Mouse (Mus musculus): ENCODE results near the gene Tmem217. TPM values are rescaled to one million over a fixed set of nuclear protein-coding genes. Genes with fewer than 3 reads are reported as not detected.

The Tmem217 gene
- polyA plus RNA-seq (2012; fragmentation: generic; extraction: Trizol), result not detected

DNA sequence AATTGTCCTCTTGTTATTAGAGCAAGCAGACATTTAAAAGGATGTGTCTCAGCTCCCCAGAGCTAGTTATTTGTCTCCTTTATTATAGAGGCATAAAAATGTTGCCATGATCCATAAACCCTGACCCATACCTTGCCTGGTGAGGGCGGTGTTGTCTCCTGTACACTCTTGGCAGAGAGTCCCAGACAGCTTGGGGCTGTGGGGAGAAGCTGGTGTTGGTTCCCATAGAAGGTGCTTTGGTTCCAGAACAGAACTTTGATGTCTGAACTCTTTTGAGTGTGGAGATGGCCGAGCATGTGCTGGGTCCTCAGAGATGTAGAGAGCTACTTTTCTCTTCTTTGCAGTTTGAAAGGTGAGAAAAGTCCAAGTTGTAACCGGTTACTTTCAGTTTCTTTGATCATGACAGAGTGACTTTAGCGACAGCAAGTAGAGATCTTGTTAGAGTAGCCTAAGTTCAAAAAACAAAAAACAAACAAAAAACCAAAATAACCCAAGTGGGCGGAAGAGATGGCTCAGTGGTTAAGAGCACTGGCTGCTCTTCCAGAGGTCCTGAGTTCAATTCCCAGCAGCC lies at the start of gene Tmem217:
Gene Tmem217, minus strand, starts transcription at position 224 of the 571 bp plus-strand sequence.
- Histone ChIP-seq H3K27me3 (ENCODE audit: control insufficient read depth, insufficient read depth, insufficient read length) (no peaks in the 10 kb centered on the region), H3K4me2 (ENCODE audit: low read depth) (peak within 1 kb of the TSS; percentile 92), H3K36me3 (ENCODE audit: control insufficient read depth, insufficient read depth) (no peaks in the 10 kb centered on the region), H3K79me2 (ENCODE audit: control insufficient read depth, insufficient read depth) (peaks cover 21% of the 10 kb centered on the region), H3ac (ENCODE audit: control insufficient read depth, insufficient read length) (no peak within 1 kb of the TSS), H3K4me3 (peak within 1 kb of the TSS; percentile 73)
- no peak for TF ChIP-seq CEBPB (IDR thresholded peaks at IDR 0.05; ENCODE audit: insufficient read depth, poor library complexity, severe bottlenecking)
- TF ChIP-seq MYOG (IDR thresholded peaks at IDR 0.05; ENCODE audit: control insufficient read depth in 1 of 3, insufficient read depth in 1 of 3, insufficient read length in 2 of 3, low read depth in 2 of 3), result no peak
- TF ChIP-seq TCF3 (IDR thresholded peaks at IDR 0.05; ENCODE audit: insufficient read length, low read depth), result no peak
- no peak for TF ChIP-seq REST (IDR thresholded peaks at IDR 0.05; ENCODE audit: insufficient read depth, insufficient read length)
- no peak for TF ChIP-seq USF1 (IDR thresholded peaks at IDR 0.05; ENCODE audit: low read depth)
- no peak for TF ChIP-seq TCF12 (IDR thresholded peaks at IDR 0.05; ENCODE audit: insufficient read depth, poor library complexity, severe bottlenecking)

DNA sequence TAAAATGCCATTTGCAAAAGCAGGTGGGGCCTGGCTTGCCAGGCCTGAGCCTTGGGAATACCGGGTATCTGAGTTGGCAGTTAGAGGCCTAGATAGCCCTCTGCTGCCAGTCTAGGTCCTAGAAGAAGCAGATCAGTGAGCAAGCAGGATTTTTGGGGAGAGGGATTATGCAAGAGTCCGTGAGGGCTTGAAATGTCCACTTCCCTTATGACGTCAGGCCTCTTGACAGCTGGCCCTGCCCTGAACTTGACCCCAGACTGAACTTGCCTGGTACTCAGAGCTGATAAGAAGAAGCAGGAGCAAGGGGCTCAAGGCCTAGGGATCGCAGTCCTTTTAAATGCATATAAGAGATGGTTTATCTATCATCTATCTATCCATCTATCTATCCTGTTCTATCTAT lies 49.2 kb upstream of the Tmem217 start:
- H3K4me3 ChIP-seq, result no peak overlapping the region
- no peaks in the 10 kb centered on the region for H3K79me2 ChIP-seq (ENCODE audit: control insufficient read depth, insufficient read depth)
- H3K4me2 ChIP-seq (ENCODE audit: low read depth), result no peak overlapping the region
- TF ChIP-seq MYOD1 (IDR thresholded peaks at IDR 0.05; ENCODE audit: control insufficient read depth in 1 of 3, insufficient read length in 2 of 3, low read depth in 2 of 3) (peak in 1 of 3 experiments; percentile 13), USF1 (IDR thresholded peaks at IDR 0.05; ENCODE audit: low read depth) (no peak), TCF12 (IDR thresholded peaks at IDR 0.05; ENCODE audit: insufficient read depth, poor library complexity, severe bottlenecking) (no peak), CEBPB (IDR thresholded peaks at IDR 0.05; ENCODE audit: insufficient read depth, poor library complexity, severe bottlenecking) (peak; percentile 37; the same call in 1 of the 2 replicates), TCF3 (IDR thresholded peaks at IDR 0.05; ENCODE audit: insufficient read length, low read depth) (no peak), POLR2AphosphoS2 (IDR thresholded peaks at IDR 0.05; ENCODE audit: insufficient read length, low read depth) (no peak), MYOG (IDR thresholded peaks at IDR 0.05; ENCODE audit: control insufficient read depth in 1 of 3, insufficient read depth in 1 of 3, insufficient read length in 2 of 3, low read depth in 2 of 3) (peak in 1 of 3 experiments; percentile 66), E2F4 (IDR thresholded peaks at IDR 0.05; ENCODE audit: insufficient read depth) (no peak)
- no peak overlapping the region for H3ac ChIP-seq (ENCODE audit: control insufficient read depth, insufficient read length)
- H3K36me3 ChIP-seq (ENCODE audit: control insufficient read depth, insufficient read depth), result no peaks in the 10 kb centered on the region
- H3K27me3 ChIP-seq (ENCODE audit: control insufficient read depth, insufficient read depth, insufficient read length), result no peaks in the 10 kb centered on the region

- Histone ChIP-seq H3K36me3 (ENCODE audit: control insufficient read depth, insufficient read depth) (peaks cover 4% of the 10 kb centered on the region), H3K79me2 (ENCODE audit: control insufficient read depth, insufficient read depth) (no peaks in the 10 kb centered on the region), H3K4me3 (no peak overlapping the region), H3ac (ENCODE audit: control insufficient read depth, insufficient read length) (no peak overlapping the region), H3K4me2 (ENCODE audit: low read depth) (no peak overlapping the region), H3K27me3 (ENCODE audit: control insufficient read depth, insufficient read depth, insufficient read length) (no peaks in the 10 kb centered on the region)
- TF ChIP-seq REST (IDR thresholded peaks at IDR 0.05; ENCODE audit: insufficient read depth, insufficient read length) (no peak), POLR2A (IDR thresholded peaks at IDR 0.05; ENCODE audit: insufficient read length, low read depth) (no peak), TCF3 (IDR thresholded peaks at IDR 0.05; ENCODE audit: insufficient read length, low read depth) (no peak), TCF12 (IDR thresholded peaks at IDR 0.05; ENCODE audit: insufficient read depth, poor library complexity, severe bottlenecking) (no peak), MAX (IDR thresholded peaks at IDR 0.05; ENCODE audit: low read depth) (no peak), MYOD1 (IDR thresholded peaks at IDR 0.05; ENCODE audit: control insufficient read depth in 1 of 3, insufficient read length in 2 of 3, low read depth in 2 of 3) (no peak), CEBPB (IDR thresholded peaks at IDR 0.05; ENCODE audit: insufficient read depth, poor library complexity, severe bottlenecking) (no peak), SRF (IDR thresholded peaks at IDR 0.05; ENCODE audit: control insufficient read depth, insufficient read length, low read depth) (no peak), E2F4 (IDR thresholded peaks at IDR 0.05; ENCODE audit: insufficient read depth) (no peak)
Observed at GRCm38 (mm10) chr17:29599537-29599936, 47.4 kb upstream of the Tmem217 start.

DNA sequence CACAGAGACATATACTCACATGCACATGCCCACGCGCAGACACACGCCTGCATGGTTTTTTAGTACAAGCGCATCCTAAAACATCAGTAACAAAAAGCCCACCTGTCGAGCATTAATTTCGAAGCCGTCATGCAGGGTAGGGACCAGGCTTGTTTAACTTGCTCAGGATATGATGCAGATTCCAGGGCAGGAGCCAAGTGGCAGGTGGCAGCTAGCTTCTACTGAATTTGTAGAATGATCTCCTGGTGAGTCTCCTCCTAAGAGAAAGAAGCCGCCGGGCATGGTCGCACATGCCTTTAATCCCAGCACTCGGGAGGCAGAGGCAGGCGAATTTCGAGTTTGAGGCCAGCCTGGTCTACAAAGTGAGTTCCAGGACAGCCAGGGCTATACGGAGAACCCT lies 46.9 kb upstream of the Tmem217 start:
- Histone ChIP-seq H3K27me3 (ENCODE audit: control insufficient read depth, insufficient read depth, insufficient read length) (no peaks in the 10 kb centered on the region), H3K4me3 (no peak overlapping the region), H3ac (ENCODE audit: control insufficient read depth, insufficient read length) (no peak overlapping the region), H3K36me3 (ENCODE audit: control insufficient read depth, insufficient read depth) (peaks cover 4% of the 10 kb centered on the region), H3K79me2 (ENCODE audit: control insufficient read depth, insufficient read depth) (no peaks in the 10 kb centered on the region), H3K4me2 (ENCODE audit: low read depth) (no peak overlapping the region)
- TF ChIP-seq REST (IDR thresholded peaks at IDR 0.05; ENCODE audit: insufficient read depth, insufficient read length) (no peak), MAX (IDR thresholded peaks at IDR 0.05; ENCODE audit: low read depth) (no peak), MYOG (IDR thresholded peaks at IDR 0.05; ENCODE audit: control insufficient read depth in 1 of 3, insufficient read depth in 1 of 3, insufficient read length in 2 of 3, low read depth in 2 of 3) (no peak), MYOD1 (IDR thresholded peaks at IDR 0.05; ENCODE audit: control insufficient read depth in 1 of 3, insufficient read length in 2 of 3, low read depth in 2 of 3) (no peak), TCF3 (IDR thresholded peaks at IDR 0.05; ENCODE audit: insufficient read length, low read depth) (no peak), POLR2AphosphoS2 (IDR thresholded peaks at IDR 0.05; ENCODE audit: insufficient read length, low read depth) (no peak), USF1 (IDR thresholded peaks at IDR 0.05; ENCODE audit: low read depth) (no peak)

DNA sequence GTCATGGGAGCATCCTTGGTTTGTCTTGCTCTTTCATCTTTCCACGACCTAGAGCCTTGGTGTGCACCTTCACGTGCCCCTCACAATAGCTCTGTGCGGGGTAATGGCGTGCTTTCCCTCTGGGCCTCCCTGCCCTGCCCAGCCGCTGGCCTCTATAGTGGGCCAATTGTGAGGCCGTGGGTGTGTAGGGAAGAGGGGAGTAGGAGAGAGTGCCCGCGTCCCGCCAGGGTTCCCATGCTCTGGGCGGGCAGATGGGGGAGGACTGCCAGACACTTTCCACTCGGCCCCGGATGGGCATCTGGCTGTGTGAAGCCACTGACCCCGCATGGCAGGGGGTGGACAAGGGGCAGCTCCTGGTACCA lies 44.6 kb upstream of the Tmem217 start:
- Histone ChIP-seq H3K4me2 (ENCODE audit: low read depth) (no peak overlapping the region), H3K36me3 (ENCODE audit: control insufficient read depth, insufficient read depth) (peaks cover 4% of the 10 kb centered on the region), H3K4me3 (no peak overlapping the region), H3ac (ENCODE audit: control insufficient read depth, insufficient read length) (no peak overlapping the region), H3K27me3 (ENCODE audit: control insufficient read depth, insufficient read depth, insufficient read length) (no peaks in the 10 kb centered on the region), H3K79me2 (ENCODE audit: control insufficient read depth, insufficient read depth) (no peaks in the 10 kb centered on the region)
- no peak for TF ChIP-seq MYOD1 (IDR thresholded peaks at IDR 0.05; ENCODE audit: control insufficient read depth in 1 of 3, insufficient read length in 2 of 3, low read depth in 2 of 3)

Measured in myocyte (in vitro differentiated cells).